Mouse (Mus musculus) spleen, adult 2 months (tissue): ENCODE results near the gene Olfr635. TPM values are rescaled to one million over a fixed set of nuclear protein-coding genes. Genes with fewer than 3 reads are reported as not detected.

Experiments used
- DNase-seq, 2 experiments: peaks; one replicate each; pipeline versions ENCODE4 v3.0.0 to v3.0.0-alpha.2; 2012 to 2021; ENCODE audit warnings: low spot score in 2 of 2, low read depth in 1 of 2
- H3K27ac ChIP-seq: fragments of 200-500 bp; 2 replicates; pipeline ENCODE4 v1.5.1; 2012; ENCODE audit warnings: low read length, inconsistent platforms; ENCODE audit not compliant: insufficient read depth
- H3K27me3 ChIP-seq: fragments of 200-500 bp; 2 replicates; pipeline ENCODE4 v1.6.1; 2012; ENCODE audit warnings: mild to moderate bottlenecking, moderate library complexity, low read length, inconsistent platforms; ENCODE audit not compliant: control insufficient read depth, insufficient read depth
- H3K36me3 ChIP-seq: fragments of 200-500 bp; 2 replicates; pipeline ENCODE4 v1.6.1; 2012; ENCODE audit warnings: mild to moderate bottlenecking, low read length, inconsistent platforms; ENCODE audit not compliant: control insufficient read depth, insufficient read depth
- H3K4me1 ChIP-seq: fragments of 200-500 bp; 2 replicates; pipeline ENCODE4 v1.6.1; 2011; ENCODE audit warnings: inconsistent platforms; ENCODE audit not compliant: control insufficient read depth, insufficient read depth, insufficient read length
- H3K4me3 ChIP-seq: fragments of 200-500 bp; 2 replicates; pipeline ENCODE4 v1.5.1; 2011; ENCODE audit warnings: mild to moderate bottlenecking, inconsistent platforms; ENCODE audit not compliant: insufficient read depth, insufficient read length; ENCODE audit errors: extremely low read depth
- CTCF ChIP-seq: fragments of 200-500 bp; IDR thresholded peaks from 2 replicates; pipeline ENCODE4 v1.5.1; 2011; ENCODE audit warnings: mild to moderate bottlenecking, inconsistent platforms; ENCODE audit not compliant: insufficient read depth, insufficient read length, insufficient replicate concordance; ENCODE audit errors: extremely low read depth
- POLR2A ChIP-seq: fragments of 200-500 bp; IDR thresholded peaks from 2 replicates; pipeline ENCODE4 v1.6.1; 2011; ENCODE audit warnings: low read depth, low read length, inconsistent platforms
- WGBS: fragments of 180-500 bp; shearing (Covaris S2); methylation state at CpG from one replicate; pipeline ENCODE4 v1.1.7; 2018; 5-methylcytosine and 5-hydroxymethylcytosine counted together
- polyA plus RNA-seq: library from polyadenylated mRNA; depleted of rRNA; stranded (reverse); fragments of >200 nt; gene quantifications from 2 replicates; pipeline ENCODE4 v1.2.3, GENCODE M21; 2012; rRNA removed

Gene Olfr635
- polyA plus RNA-seq, 1 experiment: not detected

GRCm38 (mm10) chr7:103999124-103999523 lies 28.2 kb downstream of the Olfr635 start:
- no peak for DNase-seq
- TF ChIP-seq POLR2A (no peak), CTCF (no peak)
- no peaks in the 10 kb centered on the region for H3K4me1 ChIP-seq
- H3K36me3 ChIP-seq: no peaks in the 10 kb centered on the region
- H3K4me3 ChIP-seq: no peak overlapping the region
- H3K27me3 ChIP-seq: no peaks in the 10 kb centered on the region
- no peak overlapping the region for H3K27ac ChIP-seq

- Histone ChIP-seq H3K27me3 (no peaks in the 10 kb centered on the region), H3K4me1 (no peaks in the 10 kb centered on the region), H3K27ac (no peak within 1 kb of the TSS), H3K4me3 (no peak within 1 kb of the TSS), H3K36me3 (no peaks in the 10 kb centered on the region)
- TF ChIP-seq CTCF: no peak
- no peak for TF ChIP-seq POLR2A
- no peak for DNase-seq
These were observed 46.3 kb downstream of the Olfr635 start, which contains the start of gene Olfr639 for GRCm38 (mm10) chr7:104017203-104017602. TSS of gene Olfr639 (minus strand) at chr7:104017303.

- DNase-seq: no peak
- WGBS: 83% methylated on average over 1 of the region's 1 CpGs
- TF ChIP-seq CTCF (no peak), POLR2A (no peak)
- H3K4me1 ChIP-seq: no peaks in the 10 kb centered on the region
- H3K27me3 ChIP-seq: no peaks in the 10 kb centered on the region
- no peak overlapping the region for H3K27ac ChIP-seq
- H3K36me3 ChIP-seq: no peaks in the 10 kb centered on the region
- no peak overlapping the region for H3K4me3 ChIP-seq
These were observed 48.0 kb downstream of the Olfr635 start for GRCm38 (mm10) chr7:104018953-104019352.

DNA sequence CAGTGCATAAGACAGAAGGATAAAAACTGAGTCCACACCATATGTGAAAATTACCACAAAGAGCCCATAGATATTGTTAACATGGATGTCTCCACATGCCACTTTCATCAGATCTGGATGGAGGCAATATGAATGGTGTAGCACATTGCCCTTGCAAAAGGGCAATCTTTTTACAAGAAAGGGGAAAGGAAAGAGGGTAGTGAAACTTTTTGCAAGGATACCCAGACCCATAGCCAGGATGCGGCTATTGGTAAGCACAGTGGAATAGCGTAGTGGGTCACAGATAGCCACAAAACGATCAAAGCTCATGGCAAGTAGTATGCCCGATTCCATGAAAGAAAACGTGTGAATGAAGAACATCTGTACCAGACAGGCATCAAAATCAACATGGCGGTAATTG lies 50.7 kb downstream of the Olfr635 start:
- Histone ChIP-seq H3K27ac (no peak overlapping the region), H3K36me3 (no peaks in the 10 kb centered on the region), H3K27me3 (no peaks in the 10 kb centered on the region), H3K4me3 (no peak overlapping the region), H3K4me1 (no peaks in the 10 kb centered on the region)
- TF ChIP-seq POLR2A: no peak
- no peak for TF ChIP-seq CTCF
- DNase-seq: no peak
- 90% methylated on average over 6 of the region's 6 CpGs for WGBS

- no peak for DNase-seq
- Histone ChIP-seq H3K27me3 (no peaks in the 10 kb centered on the region), H3K27ac (no peak within 1 kb of the TSS), H3K4me3 (no peak within 1 kb of the TSS), H3K4me1 (no peaks in the 10 kb centered on the region), H3K36me3 (no peaks in the 10 kb centered on the region)
- no peak for TF ChIP-seq CTCF
- no peak for TF ChIP-seq POLR2A
- 84% methylated on average over 6 of the region's 6 CpGs for WGBS
These were observed 54.5 kb downstream of the Olfr635 start, which contains the start of gene Olfr640 for GRCm38 (mm10) chr7:104025473-104025872. TSS of gene Olfr640 (minus strand) at chr7:104025573.

DNA sequence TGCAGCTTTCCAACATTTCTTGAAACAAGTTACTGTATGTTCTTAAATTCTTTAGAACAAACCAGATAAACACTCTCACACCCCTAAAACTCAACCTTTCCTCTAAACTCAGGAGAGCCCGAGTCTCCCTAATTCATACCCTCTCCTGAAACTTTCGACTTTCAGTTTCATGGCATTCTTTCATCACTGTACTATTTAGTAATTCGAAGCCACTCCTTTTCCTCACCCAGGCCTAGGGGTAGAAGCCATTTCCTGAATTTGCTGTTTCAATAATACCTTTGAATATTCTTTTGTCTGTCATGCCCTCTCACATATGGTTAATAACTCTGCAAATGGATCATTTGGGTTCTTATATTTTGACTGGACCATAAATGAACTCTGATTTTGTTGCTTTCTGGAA lies 56.0 kb downstream of the Olfr635 start:
- H3K27ac ChIP-seq: no peak overlapping the region
- DNase-seq: no peak
- H3K27me3 ChIP-seq: no peaks in the 10 kb centered on the region
- WGBS: 80% methylated on average over 3 of the region's 3 CpGs
- H3K36me3 ChIP-seq: no peaks in the 10 kb centered on the region
- H3K4me3 ChIP-seq: no peak overlapping the region
- no peaks in the 10 kb centered on the region for H3K4me1 ChIP-seq
- TF ChIP-seq POLR2A: no peak
- no peak for TF ChIP-seq CTCF

- no peak for TF ChIP-seq POLR2A
- TF ChIP-seq CTCF: no peak
- Histone ChIP-seq H3K36me3 (no peaks in the 10 kb centered on the region), H3K27me3 (no peaks in the 10 kb centered on the region), H3K4me1 (no peaks in the 10 kb centered on the region), H3K4me3 (no peak within 1 kb of the TSS), H3K27ac (no peak within 1 kb of the TSS)
- no peak for DNase-seq
- 71% methylated on average over 1 of the region's 1 CpGs for WGBS
These were observed 64.2 kb downstream of the Olfr635 start, which contains the start of gene Olfr641 for GRCm38 (mm10) chr7:104035145-104035544. TSS of gene Olfr641 (plus strand) at chr7:104035445.

Other genes with a start within 250 kb of the Olfr635 start
- not detected in 2 replicates for gene Olfr628, start 240.8 kb upstream of the Olfr635 start, polyA plus RNA-seq
- not detected in 2 replicates for gene Olfr629, start 226.2 kb upstream of the Olfr635 start, polyA plus RNA-seq
- not detected in 2 replicates for gene Olfr630, start 213.8 kb upstream of the Olfr635 start, polyA plus RNA-seq
- not detected in 2 replicates for gene Olfr69, start 199.6 kb upstream of the Olfr635 start, polyA plus RNA-seq
- not detected in 2 replicates for gene Olfr68, start 191.5 kb upstream of the Olfr635 start, polyA plus RNA-seq
- not detected in 2 replicates for gene Olfr67, start 179.3 kb upstream of the Olfr635 start, polyA plus RNA-seq
- gene Hbb-bt, start 157.2 kb upstream of the Olfr635 start, polyA plus RNA-seq: 8,577 and 15,977 TPM in 2 replicates
- gene Hbb-bs, start 143.1 kb upstream of the Olfr635 start, polyA plus RNA-seq: 71,783 and 120,196 TPM in 2 replicates
- gene Hbb-bh2, start 130.6 kb upstream of the Olfr635 start, polyA plus RNA-seq: not detected in 2 replicates
- gene Hbb-bh1, start 128.0 kb upstream of the Olfr635 start, polyA plus RNA-seq: 0.15 TPM in 1 of 2 replicates, not detected in the other
- 0.14 TPM in 1 of 2 replicates, not detected in the other for gene Hbb-y, start 117.9 kb upstream of the Olfr635 start, polyA plus RNA-seq
- not detected in 2 replicates for gene Olfr66, start 84.9 kb upstream of the Olfr635 start, polyA plus RNA-seq
- gene Olfr64, start 76.7 kb upstream of the Olfr635 start, polyA plus RNA-seq: not detected in 2 replicates
- gene Olfr65, start 67.7 kb upstream of the Olfr635 start, polyA plus RNA-seq: not detected in 2 replicates
- not detected in 2 replicates for gene Olfr631, start 42.3 kb upstream of the Olfr635 start, polyA plus RNA-seq
- not detected in 2 replicates for gene Olfr632, start 36.8 kb upstream of the Olfr635 start, polyA plus RNA-seq
- not detected in 2 replicates for gene Olfr633, start 26.7 kb upstream of the Olfr635 start, polyA plus RNA-seq
- not detected in 2 replicates for gene Olfr638, start 27.6 kb downstream of the Olfr635 start, polyA plus RNA-seq
- not detected in 2 replicates for gene Olfr639, start 46.2 kb downstream of the Olfr635 start, polyA plus RNA-seq
- not detected in 2 replicates for gene Olfr640, start 54.4 kb downstream of the Olfr635 start, polyA plus RNA-seq
- gene Olfr641, start 64.3 kb downstream of the Olfr635 start, polyA plus RNA-seq: not detected in 2 replicates
- not detected in 2 replicates for gene Olfr642, start 81.5 kb downstream of the Olfr635 start, polyA plus RNA-seq
- not detected in 2 replicates for gene 4930516K23Rik, start 90.3 kb downstream of the Olfr635 start, polyA plus RNA-seq
- gene Olfr644, start 100.7 kb downstream of the Olfr635 start, polyA plus RNA-seq: not detected in 2 replicates
- gene Olfr645, start 114.3 kb downstream of the Olfr635 start, polyA plus RNA-seq: not detected in 2 replicates
- 0.08 TPM in 1 of 2 replicates, not detected in the other for gene Olfr646, start 133.7 kb downstream of the Olfr635 start, polyA plus RNA-seq
- not detected in 2 replicates for gene Ubqln5, start 158.7 kb downstream of the Olfr635 start, polyA plus RNA-seq
- gene Olfr643, start 166.3 kb downstream of the Olfr635 start, polyA plus RNA-seq: not detected in 2 replicates
- not detected in 2 replicates for gene Ubqln3, start 172.1 kb downstream of the Olfr635 start, polyA plus RNA-seq
- not detected in 2 replicates for gene Ubqlnl, start 179.4 kb downstream of the Olfr635 start, polyA plus RNA-seq
- not detected in 2 replicates for gene Olfm5, start 193.7 kb downstream of the Olfr635 start, polyA plus RNA-seq
- gene Olfr648, start 212.2 kb downstream of the Olfr635 start, polyA plus RNA-seq: not detected in 2 replicates
- not detected in 2 replicates for gene Olfr649, start 224.8 kb downstream of the Olfr635 start, polyA plus RNA-seq
- 0.34 and 0.36 TPM in 2 replicates for gene Trim6, start 247.6 kb downstream of the Olfr635 start, polyA plus RNA-seq